Mouse (Mus musculus): ENCODE measurements at regions not wholly inside any gene's neighbourhood (a gene's known extent, or its start where the extent isn't known, plus 50 kb on each side); places are given as distances from the start of the nearest gene placed in this dataset.
"Not testable (repeated sequence)": the region's sequence is repeated elsewhere in the genome, so short reads cannot be mapped to it uniquely, and the experiment has no call there.

- 53% methylated on average over 2 of the region's 2 CpGs for WGBS
- Histone ChIP-seq H3K4me1 (ENCODE audit: control insufficient read depth, insufficient read depth, low read length) (no peaks in the 10 kb centered on the region), H3K4me3 (ENCODE audit: insufficient read depth, low read depth, low read length) (no peak overlapping the region), H3K27ac (ENCODE audit: insufficient read depth, low read depth, low read length) (no peak overlapping the region)
- TF ChIP-seq CTCF (IDR thresholded peaks at IDR 0.05; ENCODE audit: insufficient read depth, low read depth, low read length), result no peak
- TF ChIP-seq POLR2A (IDR thresholded peaks at IDR 0.05; ENCODE audit: insufficient read depth, low read depth, low read length), result no peak
These were observed 198.9 kb upstream of the Gm37988 start for GRCm38 (mm10) chr1:4608824-4609223.

GRCm38 (mm10) chr1:4613305-4613704 lies 194.4 kb upstream of the Gm37988 start:
- no peak for TF ChIP-seq CTCF (IDR thresholded peaks at IDR 0.05; ENCODE audit: insufficient read depth, low read depth, low read length)
- TF ChIP-seq POLR2A (IDR thresholded peaks at IDR 0.05; ENCODE audit: insufficient read depth, low read depth, low read length), result no peak
- Histone ChIP-seq H3K27ac (ENCODE audit: insufficient read depth, low read depth, low read length) (no peak overlapping the region), H3K4me1 (ENCODE audit: control insufficient read depth, insufficient read depth, low read length) (no peaks in the 10 kb centered on the region), H3K4me3 (ENCODE audit: insufficient read depth, low read depth, low read length) (no peak overlapping the region)
- WGBS, result 79% methylated on average over 4 of the region's 4 CpGs

GRCm38 (mm10) chr1:4615286-4615685 lies 192.4 kb upstream of the Gm37988 start:
- no peaks in the 10 kb centered on the region for H3K4me1 ChIP-seq (ENCODE audit: control insufficient read depth, insufficient read depth, low read length)
- TF ChIP-seq POLR2A (IDR thresholded peaks at IDR 0.05; ENCODE audit: insufficient read depth, low read depth, low read length) (no peak), CTCF (IDR thresholded peaks at IDR 0.05; ENCODE audit: insufficient read depth, low read depth, low read length) (no peak)
- H3K4me3 ChIP-seq (ENCODE audit: insufficient read depth, low read depth, low read length), result no peak overlapping the region
- 84% methylated on average over 1 of the region's 1 CpGs for WGBS
- no peak overlapping the region for H3K27ac ChIP-seq (ENCODE audit: insufficient read depth, low read depth, low read length)

- no peak overlapping the region for H3K27ac ChIP-seq (ENCODE audit: insufficient read depth, low read depth, low read length)
- no peak overlapping the region for H3K4me3 ChIP-seq (ENCODE audit: insufficient read depth, low read depth, low read length)
- no peak for TF ChIP-seq CTCF (IDR thresholded peaks at IDR 0.05; ENCODE audit: insufficient read depth, low read depth, low read length)
- no peak for TF ChIP-seq POLR2A (IDR thresholded peaks at IDR 0.05; ENCODE audit: insufficient read depth, low read depth, low read length)
- H3K4me1 ChIP-seq (ENCODE audit: control insufficient read depth, insufficient read depth, low read length), result no peaks in the 10 kb centered on the region
- WGBS, result 75% methylated on average over 10 of the region's 10 CpGs
These were observed 190.2 kb upstream of the Gm37988 start for GRCm38 (mm10) chr1:4617479-4617878.

- TF ChIP-seq POLR2A (IDR thresholded peaks at IDR 0.05; ENCODE audit: insufficient read depth, low read depth, low read length) (no peak), CTCF (IDR thresholded peaks at IDR 0.05; ENCODE audit: insufficient read depth, low read depth, low read length) (no peak)
- H3K4me1 ChIP-seq (ENCODE audit: control insufficient read depth, insufficient read depth, low read length), result no peaks in the 10 kb centered on the region
- no peak overlapping the region for H3K27ac ChIP-seq (ENCODE audit: insufficient read depth, low read depth, low read length)
- no peak overlapping the region for H3K4me3 ChIP-seq (ENCODE audit: insufficient read depth, low read depth, low read length)
- 52% methylated on average over 5 of the region's 5 CpGs for WGBS
These were observed 185.3 kb upstream of the Gm37988 start for GRCm38 (mm10) chr1:4622408-4622807.

- Histone ChIP-seq H3K27ac (ENCODE audit: insufficient read depth, low read depth, low read length) (no peak overlapping the region), H3K4me3 (ENCODE audit: insufficient read depth, low read depth, low read length) (no peak overlapping the region), H3K4me1 (ENCODE audit: control insufficient read depth, insufficient read depth, low read length) (no peaks in the 10 kb centered on the region)
- WGBS, result 75% methylated on average over 2 of the region's 2 CpGs
- no peak for TF ChIP-seq CTCF (IDR thresholded peaks at IDR 0.05; ENCODE audit: insufficient read depth, low read depth, low read length)
- no peak for TF ChIP-seq POLR2A (IDR thresholded peaks at IDR 0.05; ENCODE audit: insufficient read depth, low read depth, low read length)
These were observed 184.4 kb upstream of the Gm37988 start for GRCm38 (mm10) chr1:4623268-4623667.

GRCm38 (mm10) chr1:4653937-4654336 lies 153.8 kb upstream of the Gm37988 start:
- Histone ChIP-seq H3K27ac (ENCODE audit: insufficient read depth, low read depth, low read length) (no peak overlapping the region), H3K4me3 (ENCODE audit: insufficient read depth, low read depth, low read length) (no peak overlapping the region), H3K4me1 (ENCODE audit: control insufficient read depth, insufficient read depth, low read length) (no peaks in the 10 kb centered on the region)
- TF ChIP-seq POLR2A (IDR thresholded peaks at IDR 0.05; ENCODE audit: insufficient read depth, low read depth, low read length) (no peak), CTCF (IDR thresholded peaks at IDR 0.05; ENCODE audit: insufficient read depth, low read depth, low read length) (no peak)
- 48% methylated on average over 7 of the region's 7 CpGs for WGBS

GRCm38 (mm10) chr1:4655252-4655651 lies 152.4 kb upstream of the Gm37988 start:
- TF ChIP-seq POLR2A (IDR thresholded peaks at IDR 0.05; ENCODE audit: insufficient read depth, low read depth, low read length) (no peak), CTCF (IDR thresholded peaks at IDR 0.05; ENCODE audit: insufficient read depth, low read depth, low read length) (no peak)
- Histone ChIP-seq H3K4me3 (ENCODE audit: insufficient read depth, low read depth, low read length) (no peak overlapping the region), H3K27ac (ENCODE audit: insufficient read depth, low read depth, low read length) (no peak overlapping the region), H3K4me1 (ENCODE audit: control insufficient read depth, insufficient read depth, low read length) (no peaks in the 10 kb centered on the region)

GRCm38 (mm10) chr1:4656883-4657282 lies 150.8 kb upstream of the Gm37988 start:
- Histone ChIP-seq H3K27ac (ENCODE audit: insufficient read depth, low read depth, low read length) (no peak overlapping the region), H3K4me1 (ENCODE audit: control insufficient read depth, insufficient read depth, low read length) (no peaks in the 10 kb centered on the region), H3K4me3 (ENCODE audit: insufficient read depth, low read depth, low read length) (no peak overlapping the region)
- TF ChIP-seq POLR2A (IDR thresholded peaks at IDR 0.05; ENCODE audit: insufficient read depth, low read depth, low read length) (no peak), CTCF (IDR thresholded peaks at IDR 0.05; ENCODE audit: insufficient read depth, low read depth, low read length) (no peak)
- WGBS, result 34% methylated on average over 5 of the region's 5 CpGs

- H3K27ac ChIP-seq (ENCODE audit: insufficient read depth, low read depth, low read length); H3K4me3 ChIP-seq (ENCODE audit: insufficient read depth, low read depth, low read length); H3K4me1 ChIP-seq (ENCODE audit: control insufficient read depth, insufficient read depth, low read length): not testable (repeated sequence)
- 82% methylated on average over 7 of the region's 7 CpGs for WGBS
These were observed 147.6 kb upstream of the Gm37988 start for GRCm38 (mm10) chr1:4660081-4660480.

- H3K4me1 ChIP-seq (ENCODE audit: control insufficient read depth, insufficient read depth, low read length); H3K27ac ChIP-seq (ENCODE audit: insufficient read depth, low read depth, low read length); H3K4me3 ChIP-seq (ENCODE audit: insufficient read depth, low read depth, low read length): not testable (repeated sequence)
- WGBS, result 93% methylated on average over 5 of the region's 5 CpGs
These were observed 147.1 kb upstream of the Gm37988 start for GRCm38 (mm10) chr1:4660616-4661015.
